Mouse (Mus musculus) liver (tissue): ENCODE data around the gene Itprip.

Source experiments
- DNase-seq: peaks from one replicate; pipeline ENCODE4 v3.0.0-alpha.2; 2020; ENCODE audit warnings: mixed read lengths

The Itprip gene

GRCm38 (mm10) chr19:47884296-47885085 lies 34.6 kb downstream of the Itprip start:
- DNase-seq: no peak

- no peak for DNase-seq
Measured at GRCm38 (mm10) chr19:47882882-47883254, 36.2 kb downstream of the Itprip start.

GRCm38 (mm10) chr19:47882151-47882881 lies 36.8 kb downstream of the Itprip start:
- DNase-seq: peak; percentile 86

- no peak for DNase-seq
Measured at GRCm38 (mm10) chr19:47881538-47881937, 37.6 kb downstream of the Itprip start.

- DNase-seq: no peak
Measured at GRCm38 (mm10) chr19:47876252-47876651, 42.8 kb downstream of the Itprip start.

GRCm38 (mm10) chr19:47871515-47871914 lies 47.6 kb downstream of the Itprip start:
- no peak for DNase-seq

GRCm38 (mm10) chr19:47870102-47870666 lies 48.9 kb downstream of the Itprip start:
- DNase-seq: no peak

- no peak for DNase-seq
Measured at GRCm38 (mm10) chr19:47869516-47869915, 49.6 kb downstream of the Itprip start.

- no peak for DNase-seq
Measured at GRCm38 (mm10) chr19:47868951-47869350, 50.1 kb downstream of the Itprip start.

GRCm38 (mm10) chr19:47867628-47868175 lies 51.4 kb downstream of the Itprip start:
- DNase-seq: no peak

- peak; percentile 94 for DNase-seq
Measured at GRCm38 (mm10) chr19:47865353-47865947, 53.6 kb downstream of the Itprip start, which contains the start of gene Gsto2. Gene Gsto2, plus strand, starts transcription at chr19:47865534.

GRCm38 (mm10) chr19:47864721-47865120 lies 54.4 kb downstream of the Itprip start:
- no peak for DNase-seq

GRCm38 (mm10) chr19:47864051-47864450 lies 55.0 kb downstream of the Itprip start:
- no peak for DNase-seq

GRCm38 (mm10) chr19:47862581-47862980 lies 56.5 kb downstream of the Itprip start:
- no peak for DNase-seq

GRCm38 (mm10) chr19:47859180-47859579 lies 59.9 kb downstream of the Itprip start:
- DNase-seq: no peak

GRCm38 (mm10) chr19:47857957-47858942 lies 60.8 kb downstream of the Itprip start:
- no peak for DNase-seq

GRCm38 (mm10) chr19:47854796-47855783 lies 64.0 kb downstream of the Itprip start, which contains the start of gene Gsto1:
Gene Gsto1, plus strand, starts transcription at chr19:47854970.
- peak; percentile 85 for DNase-seq

GRCm38 (mm10) chr19:47853951-47854795 lies 64.9 kb downstream of the Itprip start:
- DNase-seq: no peak

GRCm38 (mm10) chr19:47853053-47853452 lies 66.0 kb downstream of the Itprip start:
- DNase-seq: no peak
